24 mouse cellular contexts compared by ENCODE assay signal in the genomic region with DNA sequence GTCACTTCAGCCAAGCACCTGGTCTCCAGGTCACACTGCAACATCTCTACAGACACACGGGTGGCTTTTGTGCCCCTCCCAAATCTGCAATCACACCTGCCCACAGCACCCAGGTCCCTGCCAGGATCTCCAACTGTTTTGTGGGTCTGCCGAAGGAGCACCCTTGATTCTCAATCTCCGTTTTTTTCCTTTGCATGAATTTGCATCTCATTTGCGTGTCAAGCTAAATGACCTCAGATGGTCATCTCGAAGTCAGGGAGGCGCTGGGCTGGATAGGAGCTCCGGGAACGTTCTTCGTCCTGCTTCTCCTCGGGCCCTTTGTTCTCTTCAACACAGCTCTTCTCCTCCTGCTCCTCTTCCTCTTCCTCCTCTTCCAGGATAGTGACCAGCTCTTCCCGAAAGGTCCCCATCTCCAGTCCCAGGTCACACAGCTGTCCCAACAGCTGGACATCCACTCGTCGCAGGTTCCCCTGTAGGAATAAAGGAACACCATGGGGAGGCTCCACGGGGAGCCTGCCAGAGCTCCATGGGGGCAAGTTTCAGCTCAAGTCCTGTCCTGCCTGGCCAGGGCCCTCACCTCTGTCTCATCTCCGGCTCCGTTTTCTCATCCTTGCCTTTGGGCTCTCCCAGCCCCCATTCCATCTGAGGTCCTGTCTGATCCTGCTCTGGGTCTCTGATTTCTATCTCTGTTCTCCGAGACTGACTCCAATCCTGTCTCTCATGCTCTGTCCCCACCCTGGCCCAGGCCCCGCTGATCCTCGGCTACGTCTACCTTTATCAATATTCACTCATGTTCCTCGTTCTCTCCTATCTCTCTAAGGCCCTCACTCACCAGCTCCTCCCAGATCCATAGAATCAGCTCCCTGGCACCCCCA. TPM values are rescaled to one million over a fixed set of nuclear protein-coding genes. Genes with fewer than 3 reads are reported as not detected.
DNase-seq lines count a peak whose midpoint lies in the region; ATAC-seq lines count a peak whose summit lies in the region.
"Had no signal": no experiment of that assay in that cellular context is flagged by ENCODE, and none has a peak within 500 bp of the region (broad histone marks: within the 10 kb centered on the region; RNA-seq: fewer than 3 reads in every experiment).

No protein-coding gene starts in this region.

- no peak overlapping the region for H3K9ac ChIP-seq in hindbrain, embryonic 12.5 days
- H3K9ac ChIP-seq: embryonic facial prominence, embryonic 12.5 days; forebrain, embryonic 12.5 days; heart, embryonic 13.5 days; hindbrain, embryonic 14.5 days; limb, embryonic 12.5 days; liver, postnatal 0 days had no signal

- H3K4me2 ChIP-seq in hindbrain, embryonic 12.5 days (replicated peaks) = no peak overlapping the region
- H3K4me2 ChIP-seq: embryonic facial prominence, embryonic 12.5 days; forebrain, embryonic 12.5 days; heart, embryonic 13.5 days; hindbrain, embryonic 14.5 days; limb, embryonic 12.5 days; liver, embryonic 11.5 days had no signal

- WGBS in hindbrain, embryonic 10.5 days = 71% methylated on average over 21 of the region's 21 CpGs
- 69% methylated on average over 21 of the region's 21 CpGs for WGBS in hindbrain, embryonic 12.5 days

- no peaks in the 10 kb centered on the region for H3K9me3 ChIP-seq in hindbrain, embryonic 10.5 days
- H3K9me3 ChIP-seq in hindbrain, embryonic 12.5 days (replicated peaks) = no peaks in the 10 kb centered on the region
- H3K9me3 ChIP-seq: embryonic facial prominence, embryonic 12.5 days; forebrain, embryonic 12.5 days; heart, embryonic 13.5 days; limb, embryonic 12.5 days; midbrain, embryonic 10.5 days had no signal

- H3K27ac ChIP-seq in hindbrain, embryonic 10.5 days = 0 out of 2 replicates have a peak overlapping the region, but pooled peaks have one; percentile 5
- no peak overlapping the region for H3K27ac ChIP-seq in hindbrain, embryonic 12.5 days
- H3K27ac ChIP-seq: embryonic facial prominence, embryonic 12.5 days; forebrain, embryonic 12.5 days; gastrocnemius, adult 2 months; heart, embryonic 13.5 days; hindbrain, embryonic 14.5 days; limb, embryonic 12.5 days; midbrain, embryonic 10.5 days had no signal

- H3K27me3 ChIP-seq in hindbrain, embryonic 10.5 days (ENCODE audit: insufficient read depth, poor library complexity, severe bottlenecking) = peaks cover 5% of the 10 kb centered on the region; the same call in 1 of the 2 replicates
- H3K27me3 ChIP-seq in hindbrain, embryonic 12.5 days = peaks cover 5% of the 10 kb centered on the region
- H3K27me3 ChIP-seq: embryonic facial prominence, embryonic 12.5 days; limb, embryonic 12.5 days had no signal

- DNase-seq in cerebellum, adult 9-10 months = peak; percentile 16
- no peak for DNase-seq in cerebellum, postnatal 10 days
- no peak for DNase-seq in hindbrain, embryonic 10.5 days (ENCODE audit: low spot score)
- peak; percentile 41 for DNase-seq in testis, postnatal 10 days (ENCODE audit: low spot score)
- no peak for DNase-seq in testis, postnatal 14 days (ENCODE audit: low spot score)
- no peak for DNase-seq in ovary, postnatal 36 days (ENCODE audit: low spot score)
- no peak for DNase-seq in yolk sac, embryonic 10.5 days (ENCODE audit: low spot score)
- DNase-seq: cerebellum, adult 8-10 months; gastrocnemius, adult 2 months; heart, postnatal 14 days; liver, postnatal 0 days; right cerebral cortex, adult 18-20 months had no signal

- no peak overlapping the region for H3K4me3 ChIP-seq in hindbrain, embryonic 10.5 days
- no peak overlapping the region for H3K4me3 ChIP-seq in hindbrain, embryonic 12.5 days
- H3K4me3 ChIP-seq: embryonic facial prominence, embryonic 12.5 days; forebrain, embryonic 12.5 days; gastrocnemius, adult 2 months; heart, embryonic 13.5 days; limb, embryonic 12.5 days; midbrain, embryonic 10.5 days had no signal

- H3K4me1 ChIP-seq in hindbrain, embryonic 10.5 days (replicated peaks) = peaks cover 10% of the 10 kb centered on the region; the same call in 1 of the 2 replicates
- peaks cover 2% of the 10 kb centered on the region; the same call in 1 of the 2 replicates for H3K4me1 ChIP-seq in hindbrain, embryonic 12.5 days

- H3K36me3 ChIP-seq in hindbrain, embryonic 10.5 days = no peaks in the 10 kb centered on the region
- no peaks in the 10 kb centered on the region for H3K36me3 ChIP-seq in hindbrain, embryonic 12.5 days
- H3K36me3 ChIP-seq: embryonic facial prominence, embryonic 12.5 days; forebrain, embryonic 12.5 days; heart, embryonic 13.5 days; limb, embryonic 12.5 days; midbrain, embryonic 10.5 days had no signal

- ATAC-seq in hindbrain, embryonic 12.5 days (ENCODE audit: low FRiP score) = no peak
- ATAC-seq: inflammation-experienced regulatory T-cells, adult 6 months; liver, postnatal 0 days; lung, postnatal 0 days had no signal

RNA-seq across cellular contexts. Expression of a gene that starts 0.6 kb away (rescaled TPM):
- polyA plus RNA-seq in hindbrain, embryonic 10.5 days (2016; fragmentation: Nextera tagmentation; extraction: Ambion mirVana) = not detected in 2 replicates
- not detected in 2 replicates for polyA plus RNA-seq in hindbrain, embryonic 12.5 days (2016; fragmentation: Nextera tagmentation; extraction: Ambion mirVana)
- polyA plus RNA-seq: embryonic facial prominence, embryonic 12.5 days; forebrain, embryonic 12.5 days; heart, embryonic 13.5 days; hindbrain, embryonic 14.5 days; inflammation-experienced regulatory T-cells, adult 6 months; limb, embryonic 12.5 days; liver, embryonic 11.5 days; lung, postnatal 0 days; midbrain, embryonic 10.5 days; midbrain, postnatal 0 days; neural tube, embryonic 14.5 days had no signal

RNA-seq across cellular contexts. Expression of a gene that starts 4.1 kb away (rescaled TPM):
- 26.3 and 29.6 TPM in 2 replicates for polyA plus RNA-seq in hindbrain, embryonic 10.5 days (2016; fragmentation: Nextera tagmentation; extraction: Ambion mirVana)
- polyA plus RNA-seq in hindbrain, embryonic 12.5 days (2016; fragmentation: Nextera tagmentation; extraction: Ambion mirVana) = 30.4 and 32.3 TPM in 2 replicates

RNA-seq across cellular contexts. Expression of a gene that starts 11.4 kb away (rescaled TPM):
- 0.87 and 1.8 TPM in 2 replicates for polyA plus RNA-seq in hindbrain, embryonic 10.5 days (2016; fragmentation: Nextera tagmentation; extraction: Ambion mirVana)
- polyA plus RNA-seq in hindbrain, embryonic 12.5 days (2016; fragmentation: Nextera tagmentation; extraction: Ambion mirVana) = 1.5 and 2.1 TPM in 2 replicates

RNA-seq across cellular contexts. Expression of a gene that starts 43.7 kb away (rescaled TPM):
- polyA plus RNA-seq in hindbrain, embryonic 10.5 days (2016; fragmentation: Nextera tagmentation; extraction: Ambion mirVana) = 45.3 and 49.4 TPM in 2 replicates
- 44.6 and 45.4 TPM in 2 replicates for polyA plus RNA-seq in hindbrain, embryonic 12.5 days (2016; fragmentation: Nextera tagmentation; extraction: Ambion mirVana)

RNA-seq across cellular contexts. Expression of a gene that starts 43.9 kb away (rescaled TPM):
- polyA plus RNA-seq in hindbrain, embryonic 10.5 days (2016; fragmentation: Nextera tagmentation; extraction: Ambion mirVana) = 75.6 and 76.4 TPM in 2 replicates
- 46.8 and 50.0 TPM in 2 replicates for polyA plus RNA-seq in hindbrain, embryonic 12.5 days (2016; fragmentation: Nextera tagmentation; extraction: Ambion mirVana)

Comparison
In these comparisons a context has a peak if more than half of its experiments do, and no peak if none do; other contexts are left out.
1. DNase-seq: peak in cerebellum, adult 9-10 months (single experiment) and testis, postnatal 10 days (single experiment); none in cerebellum, postnatal 10 days (0 of 2), hindbrain, embryonic 10.5 days (single experiment), testis, postnatal 14 days (single experiment), ovary, postnatal 36 days (single experiment) and yolk sac, embryonic 10.5 days (single experiment).